Mouse (Mus musculus) layer of hippocampus, postnatal 14 days (tissue): ENCODE data around the gene Pign. TPM values are rescaled to one million over a fixed set of nuclear protein-coding genes. Genes with fewer than 3 reads are reported as not detected.
A peak's percentile ranks its signal among the peaks of the same experiment; 100 is the strongest.

Source experiments
- DNase-seq, 2 experiments: peaks; one replicate each; pipeline ENCODE4 v3.0.0; 2021 to 2022; ENCODE audit warnings: low spot score in 2 of 2, mixed read lengths in 1 of 2
- long read RNA-seq, 2 experiments: library from polyadenylated mRNA; stranded (forward); transcript quantifications; one replicate each; pipeline ENCODE4 v2.0.0; 2021
- total RNA-seq, 2 experiments: library from RNA; stranded (reverse); gene quantifications; 2 replicates each; pipeline ENCODE4 v1.2.3; 2021

Pign gene
- 10 to 100 TPM; 16.3 to 22.8 TPM for total RNA-seq
- long read RNA-seq, experiment 1, full-length matches to known transcripts, result 2 of 4 reads
- long read RNA-seq, experiment 1, partial matches to known transcripts, result 1 of 4 reads
- long read RNA-seq, experiment 1, other reads (novel, unspliced or antisense), result 1 of 4 reads
- long read RNA-seq, experiment 2, full-length matches to known transcripts, result 1 of 6 reads
- long read RNA-seq, experiment 2, partial matches to known transcripts, result 1 of 6 reads
- long read RNA-seq, experiment 2, other reads (novel, unspliced or antisense), result 4 of 6 reads

GRCm38 (mm10) chr1:105663171-105663961 lies at the start of gene Pign, which contains the start of gene Relch:
TSS of gene Pign (minus strand) at chr1:105663677.
TSS of gene Relch (plus strand) at chr1:105663861.
- DNase-seq, result peak; percentile 94 to 98

GRCm38 (mm10) chr1:105712822-105713221 lies 49.3 kb upstream of the Pign start:
- DNase-seq, result no peak

- no peak for DNase-seq
These were observed 47.8 kb upstream of the Pign start for GRCm38 (mm10) chr1:105711227-105711626.

GRCm38 (mm10) chr1:105709415-105709814 lies 45.9 kb upstream of the Pign start:
- DNase-seq, result no peak

GRCm38 (mm10) chr1:105700984-105701530 lies 37.6 kb upstream of the Pign start:
- no peak for DNase-seq

GRCm38 (mm10) chr1:105695581-105695980 lies 32.1 kb upstream of the Pign start:
- no peak for DNase-seq

- DNase-seq, result no peak
These were observed 22.0 kb upstream of the Pign start for GRCm38 (mm10) chr1:105685501-105685900.

- DNase-seq, result no peak
These were observed 17.1 kb upstream of the Pign start for GRCm38 (mm10) chr1:105680587-105680986.

GRCm38 (mm10) chr1:105674763-105675162 lies 11.3 kb upstream of the Pign start:
- DNase-seq, result no peak

- no peak for DNase-seq
These were observed 6.2 kb upstream of the Pign start for GRCm38 (mm10) chr1:105669700-105670099.

GRCm38 (mm10) chr1:105663962-105664812 lies 710 bp upstream of the Pign start:
- DNase-seq, result no peak

- no peak for DNase-seq
These were observed 682 bp downstream of the Pign start for GRCm38 (mm10) chr1:105662820-105663170.

- peak in 1 of 2 experiments; percentile 68 for DNase-seq
These were observed 3.5 kb downstream of the Pign start for GRCm38 (mm10) chr1:105660015-105660414.

GRCm38 (mm10) chr1:105653981-105654380 lies 9.5 kb downstream of the Pign start:
- no peak for DNase-seq

GRCm38 (mm10) chr1:105650650-105651049 lies 12.8 kb downstream of the Pign start:
- DNase-seq, result no peak

GRCm38 (mm10) chr1:105644093-105644492 lies 19.4 kb downstream of the Pign start:
- no peak for DNase-seq

- peak; percentile 14 to 68 for DNase-seq
These were observed 33.0 kb downstream of the Pign start for GRCm38 (mm10) chr1:105630481-105630880.

GRCm38 (mm10) chr1:105589673-105590072 lies 73.8 kb downstream of the Pign start:
- DNase-seq, result no peak

- no peak for DNase-seq
These were observed 74.8 kb downstream of the Pign start for GRCm38 (mm10) chr1:105588697-105589096.

GRCm38 (mm10) chr1:105582800-105583199 lies 80.7 kb downstream of the Pign start:
- DNase-seq, result no peak

GRCm38 (mm10) chr1:105580909-105581308 lies 82.6 kb downstream of the Pign start:
- peak in 1 of 2 experiments; percentile 22 for DNase-seq
